Mouse (Mus musculus) kidney, adult 2 months (tissue): ENCODE measurements at regions not wholly inside any gene's neighbourhood (a gene's known extent, or its start where the extent isn't known, plus 50 kb on each side); places are given as distances from the start of the nearest gene placed in this dataset.

Source experiments
- CTCF ChIP-seq: fragments of 200-500 bp; conservative IDR thresholded peaks from 2 replicates; pipeline ENCODE4 v1.5.1; 2011; ENCODE audit warnings: low read depth, mild to moderate bottlenecking, control low read depth, low read length, moderate library complexity, mixed read lengths; ENCODE audit not compliant: insufficient read depth, insufficient read length
- POLR2A ChIP-seq: fragments of 200-500 bp; IDR thresholded peaks from one replicate; pipeline ENCODE4 v1.6.1; 2011; ENCODE audit warnings: low read depth, low read length, control low read depth

DNA sequence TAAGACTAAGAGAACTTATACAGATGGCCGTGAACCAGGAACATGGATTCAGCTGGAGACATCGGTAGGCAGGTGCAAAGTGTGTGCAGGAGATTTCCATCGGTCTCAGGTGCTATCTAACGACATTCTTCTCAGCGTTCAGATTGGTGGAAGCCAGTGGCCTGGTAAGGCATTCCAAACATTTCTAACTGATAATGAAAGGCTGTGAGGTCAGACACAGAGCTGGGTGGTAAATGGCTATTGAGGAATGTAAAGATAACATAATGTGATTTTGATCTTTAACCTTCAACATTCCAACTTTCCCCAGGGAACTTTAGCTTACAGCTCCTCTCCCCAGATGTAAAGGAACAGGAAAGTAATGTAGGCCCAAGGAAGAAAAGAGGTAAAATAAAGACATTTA, 151.2 kb upstream of the Xylt1 start:
- no peak for TF ChIP-seq CTCF
- TF ChIP-seq POLR2A, result no peak
